Mouse (Mus musculus): Measurements from ENCODE around the gene Zkscan1. TPM values are rescaled to one million over a fixed set of nuclear protein-coding genes. Genes with fewer than 3 reads are reported as not detected.

Gene Zkscan1
- total RNA-seq, 2 experiments from 2014 or later, result 42.8 to 44.7 TPM

GRCm38 (mm10) chr5:138116255-138117198 lies 31.6 kb downstream of the Zkscan1 start, which contains the start of gene Zscan21:
TSS of gene Zscan21 (plus strand) at chr5:138116903.
- peak; percentile 82 to 91 for DNase-seq (ENCODE audit: low spot score in 2 of 2)

- no peak for DNase-seq (ENCODE audit: low spot score in 2 of 2)
These were observed 32.5 kb downstream of the Zkscan1 start for GRCm38 (mm10) chr5:138117199-138118015.

GRCm38 (mm10) chr5:138118041-138118440 lies 33.2 kb downstream of the Zkscan1 start:
- no peak for DNase-seq (ENCODE audit: low spot score in 2 of 2)

- DNase-seq (ENCODE audit: low spot score in 2 of 2), result no peak
These were observed 47.7 kb downstream of the Zkscan1 start for GRCm38 (mm10) chr5:138132425-138133064.

GRCm38 (mm10) chr5:138137257-138137656 lies 52.4 kb downstream of the Zkscan1 start:
- DNase-seq (ENCODE audit: low spot score in 2 of 2), result no peak

- DNase-seq (ENCODE audit: low spot score in 2 of 2), result peak in 1 of 2 experiments; percentile 30
These were observed 53.2 kb downstream of the Zkscan1 start for GRCm38 (mm10) chr5:138137935-138138549.

- DNase-seq (ENCODE audit: low spot score in 2 of 2), result no peak
These were observed 53.7 kb downstream of the Zkscan1 start for GRCm38 (mm10) chr5:138138585-138138984.

GRCm38 (mm10) chr5:138154390-138154789 lies 69.5 kb downstream of the Zkscan1 start:
- DNase-seq (ENCODE audit: low spot score in 2 of 2), result no peak

GRCm38 (mm10) chr5:138155443-138155976 lies 70.6 kb downstream of the Zkscan1 start, which contains the start of gene Zfp113:
TSS of gene Zfp113 (minus strand) at chr5:138155744.
- DNase-seq (ENCODE audit: low spot score in 2 of 2), result peak; percentile 89 to 95

Other genes starting within 250 kb of the Zkscan1 start
- gene Pilra, start 248.8 kb upstream of the Zkscan1 start, total RNA-seq (2021), result under 1 TPM; 0.32 to 0.62 TPM
- gene Pilrb1, start 227.0 kb upstream of the Zkscan1 start, total RNA-seq (2021), result not detected
- not detected for gene Pilrb2, start 213.3 kb upstream of the Zkscan1 start, total RNA-seq (2021)
- under 1 TPM in 1 of 2 experiments, not detected in 1; 0.29 TPM for gene Cyp3a13, start 163.5 kb upstream of the Zkscan1 start, total RNA-seq (2021)
- gene Gjc3, start 122.0 kb upstream of the Zkscan1 start, total RNA-seq (2021), result 10 to 100 TPM; 25.4 to 25.7 TPM
- not detected for gene Azgp1, start 103.6 kb upstream of the Zkscan1 start, total RNA-seq (2021)
- gene Smok3a, start 63.8 kb upstream of the Zkscan1 start, total RNA-seq (2021), result not detected
- not detected for gene Smok3b, start 63.7 kb upstream of the Zkscan1 start, total RNA-seq (2021)
- gene Smok3c, start 31.9 kb upstream of the Zkscan1 start, total RNA-seq (2021), result not detected
- gene Zscan21, start 31.8 kb downstream of the Zkscan1 start, total RNA-seq (2021), result 10 to 100 TPM; 18.2 to 18.3 TPM
- 10 to 100 TPM in 1 of 2 experiments, 1 to 10 TPM in 1; 9.5 to 13.3 TPM for gene Zfp113, start 70.7 kb downstream of the Zkscan1 start, total RNA-seq (2021)
- gene Cops6, start 76.0 kb downstream of the Zkscan1 start, total RNA-seq (2021), result 100 to 1,000 TPM; 132 to 144 TPM
- 10 to 100 TPM; 23.7 to 26.6 TPM for gene Ap4m1, start 86.9 kb downstream of the Zkscan1 start, total RNA-seq (2021)
- 10 to 100 TPM; 21.3 to 21.8 TPM for gene Mcm7, start 87.3 kb downstream of the Zkscan1 start, total RNA-seq (2021)
- 10 to 100 TPM; 33.8 to 36.0 TPM for gene Taf6, start 102.4 kb downstream of the Zkscan1 start, total RNA-seq (2021)
- gene Cnpy4, start 102.4 kb downstream of the Zkscan1 start, total RNA-seq (2021), result 10 to 100 TPM; 13.0 to 15.9 TPM
- gene Mblac1, start 109.2 kb downstream of the Zkscan1 start, total RNA-seq (2021), result 10 to 100 TPM; 10.1 to 11.7 TPM
- under 1 TPM in 1 of 2 experiments, not detected in 1; 0.17 TPM for gene Nxpe5, start 140.8 kb downstream of the Zkscan1 start, total RNA-seq (2021)
- 10 to 100 TPM; 64.5 to 66.6 TPM for gene Lamtor4, start 170.4 kb downstream of the Zkscan1 start, total RNA-seq (2021)
- gene BC037034, start 178.9 kb downstream of the Zkscan1 start, total RNA-seq (2021), result 10 to 100 TPM; 72.5 to 79.9 TPM
- gene Gal3st4, start 187.8 kb downstream of the Zkscan1 start, total RNA-seq (2021), result 1 to 10 TPM; 2.3 to 4.0 TPM
- gene Gm43720, start 194.9 kb downstream of the Zkscan1 start, total RNA-seq (2021), result under 1 TPM in 1 of 2 experiments, not detected in 1; 0.07 TPM
- gene Gpc2, start 194.9 kb downstream of the Zkscan1 start, total RNA-seq (2021), result 1 to 10 TPM; 6.7 to 8.2 TPM
- 1 to 10 TPM; 2.2 to 2.9 TPM for gene Stag3, start 195.2 kb downstream of the Zkscan1 start, total RNA-seq (2021)

Measured in layer of hippocampus, postnatal 14 days (tissue).